Mouse (Mus musculus): ENCODE results near the gene Nudt10. TPM values are rescaled to one million over a fixed set of nuclear protein-coding genes. Genes with fewer than 3 reads are reported as not detected.
"Not testable (repeated sequence)": the region's sequence is repeated elsewhere in the genome, so short reads cannot be mapped to it uniquely, and the experiment has no call there.

The Nudt10 gene
- 1 to 10 TPM; 1.2 to 1.4 TPM for total RNA-seq (2021)

GRCm38 (mm10) chrX:6172823-6173640 lies at the start of gene Nudt10:
Nudt10 (minus strand) TSS chrX:6173015.
- not testable (repeated sequence) for DNase-seq

GRCm38 (mm10) chrX:6172136-6172822 lies 536 bp downstream of the Nudt10 start:
- DNase-seq = not testable (repeated sequence)

GRCm38 (mm10) chrX:6171718-6172117 lies 1.1 kb downstream of the Nudt10 start:
- DNase-seq = no peak

Other genes starting within 250 kb of the Nudt10 start
- gene Nudt11, start 125.6 kb downstream of the Nudt10 start, total RNA-seq (2021) = 1 to 10 TPM; 2.4 to 2.7 TPM
- gene AU022751, start 89.6 kb downstream of the Nudt10 start, total RNA-seq (2021) = not detected
- under 1 TPM; 0.19 to 0.23 TPM for gene Bmp15, start 147.7 kb upstream of the Nudt10 start, total RNA-seq (2021)
- gene Shroom4, start 226.8 kb upstream of the Nudt10 start, total RNA-seq (2021) = 10 to 100 TPM; 18.8 to 20.9 TPM

All from heart, postnatal 4 days (tissue).